ENCODE assay signal across 8 mouse cellular contexts in genomic region chr2:154223265-154223916, GRCm38 (mm10). TPM values are rescaled to one million over a fixed set of nuclear protein-coding genes. Genes with fewer than 3 reads are reported as not detected.
A peak's percentile ranks its signal among the peaks of the same experiment; 100 is the strongest.
DNase-seq lines count a peak whose midpoint lies in the region; ATAC-seq lines count a peak whose summit lies in the region.

Gene Bpifb5 (plus strand): TSS chr2:154223742.

- peak within 1 kb of the TSS; percentile 36; the same call in 1 of the 2 replicates for H3K4me3 ChIP-seq in embryonic facial prominence, embryonic 10.5 days
- no peak within 1 kb of the TSS for H3K4me3 ChIP-seq in hindbrain, embryonic 11.5 days (ENCODE audit: low read depth, low read length)
- H3K4me3 ChIP-seq in liver, embryonic 11.5 days (ENCODE audit: low read depth, low read length): no peak within 1 kb of the TSS
- no peak within 1 kb of the TSS for H3K4me3 ChIP-seq in neural tube, embryonic 11.5 days (ENCODE audit: low read depth, low read length)

- H3K4me1 ChIP-seq in embryonic facial prominence, embryonic 10.5 days: peaks cover 27% of the 10 kb centered on the region
- H3K4me1 ChIP-seq in hindbrain, embryonic 11.5 days (replicated peaks; ENCODE audit: control insufficient read depth, insufficient read depth, low read length): peaks cover 6% of the 10 kb centered on the region
- H3K4me1 ChIP-seq in liver, embryonic 11.5 days (replicated peaks; ENCODE audit: control insufficient read depth, insufficient read depth, low read length): no peaks in the 10 kb centered on the region
- peaks cover 8% of the 10 kb centered on the region; the same call in 1 of the 2 replicates for H3K4me1 ChIP-seq in neural tube, embryonic 11.5 days (ENCODE audit: control insufficient read depth, insufficient read depth, low read length)

- no peak within 1 kb of the TSS for H3K9ac ChIP-seq in hindbrain, embryonic 11.5 days (ENCODE audit: low read depth, low read length)
- H3K9ac ChIP-seq in liver, embryonic 11.5 days (ENCODE audit: low read depth, low read length): no peak within 1 kb of the TSS
- H3K9ac ChIP-seq in neural tube, embryonic 11.5 days (ENCODE audit: low read length): no peak within 1 kb of the TSS; the same call in 1 of the 2 replicates

- 3% methylated on average over 14 of the region's 14 CpGs for WGBS in embryonic facial prominence, embryonic 10.5 days
- 4% methylated on average over 14 of the region's 14 CpGs for WGBS in hindbrain, embryonic 11.5 days
- WGBS in liver, embryonic 11.5 days: 16% methylated on average over 14 of the region's 14 CpGs
- 3% methylated on average over 14 of the region's 14 CpGs for WGBS in neural tube, embryonic 11.5 days

- DNase-seq in cerebellum, postnatal 10 days: peak; percentile 82 to 88
- DNase-seq in embryonic facial prominence, embryonic 10.5 days (ENCODE audit: low spot score): peak; percentile 69
- DNase-seq in hindbrain, embryonic 11.5 days (ENCODE audit: low spot score): peak; percentile 67
- no peak for DNase-seq in liver, embryonic 11.5 days (ENCODE audit: low spot score)
- DNase-seq in neural tube, embryonic 11.5 days (ENCODE audit: low spot score): peak; percentile 47
- no peak for DNase-seq in thymus, postnatal 36 days
- DNase-seq in right cerebral cortex, postnatal 14 days: no peak

- 0 out of 2 replicates have a peak within 1 kb of the TSS, but pooled peaks have one; percentile 1 for H3K4me2 ChIP-seq in hindbrain, embryonic 11.5 days (replicated peaks; ENCODE audit: low read depth, low read length)
- no peak within 1 kb of the TSS for H3K4me2 ChIP-seq in liver, embryonic 11.5 days
- peak within 1 kb of the TSS; percentile 21 for H3K4me2 ChIP-seq in neural tube, embryonic 11.5 days (ENCODE audit: low read depth)

- H3K36me3 ChIP-seq in embryonic facial prominence, embryonic 10.5 days (replicated peaks): no peaks in the 10 kb centered on the region
- H3K36me3 ChIP-seq in hindbrain, embryonic 11.5 days (ENCODE audit: control insufficient read depth, insufficient read depth, low read length): no peaks in the 10 kb centered on the region
- no peaks in the 10 kb centered on the region for H3K36me3 ChIP-seq in liver, embryonic 11.5 days (ENCODE audit: control insufficient read depth, insufficient read depth, low read length)
- no peaks in the 10 kb centered on the region for H3K36me3 ChIP-seq in neural tube, embryonic 11.5 days (ENCODE audit: control insufficient read depth, insufficient read depth, low read length)

- H3K9me3 ChIP-seq in embryonic facial prominence, embryonic 10.5 days: no peaks in the 10 kb centered on the region
- no peaks in the 10 kb centered on the region for H3K9me3 ChIP-seq in hindbrain, embryonic 11.5 days (ENCODE audit: control insufficient read depth, low read length)
- no peaks in the 10 kb centered on the region for H3K9me3 ChIP-seq in liver, embryonic 11.5 days (ENCODE audit: control insufficient read depth, low read length)
- H3K9me3 ChIP-seq in neural tube, embryonic 11.5 days (ENCODE audit: control insufficient read depth, low read length): no peaks in the 10 kb centered on the region

- peak within 1 kb of the TSS; percentile 37; the same call in 1 of the 2 replicates for H3K27ac ChIP-seq in embryonic facial prominence, embryonic 10.5 days (replicated peaks)
- H3K27ac ChIP-seq in hindbrain, embryonic 11.5 days (ENCODE audit: low read depth, low read length): no peak within 1 kb of the TSS
- H3K27ac ChIP-seq in liver, embryonic 11.5 days (ENCODE audit: low read depth, low read length): no peak within 1 kb of the TSS
- no peak within 1 kb of the TSS for H3K27ac ChIP-seq in neural tube, embryonic 11.5 days (ENCODE audit: low read depth, low read length)

- no peak for ATAC-seq in cerebellum, adult (ENCODE audit: insufficient number of reproducible peaks, low FRiP score, low TSS enrichment)
- peak; percentile 49; the same call in 1 of the 2 replicates for ATAC-seq in hindbrain, embryonic 11.5 days (ENCODE audit: low FRiP score)
- 0 out of 2 replicates have a peak, but pooled peaks have one; percentile 31 for ATAC-seq in liver, embryonic 11.5 days (replicated peaks; ENCODE audit: low FRiP score)
- no peak for ATAC-seq in neural tube, embryonic 11.5 days (ENCODE audit: insufficient read depth, low FRiP score, low TSS enrichment)

- no peaks in the 10 kb centered on the region for H3K27me3 ChIP-seq in embryonic facial prominence, embryonic 10.5 days (replicated peaks; ENCODE audit: low read depth, poor library complexity, severe bottlenecking)
- H3K27me3 ChIP-seq in hindbrain, embryonic 11.5 days (ENCODE audit: control insufficient read depth, insufficient read depth, low read length): no peaks in the 10 kb centered on the region
- no peaks in the 10 kb centered on the region for H3K27me3 ChIP-seq in liver, embryonic 11.5 days (replicated peaks; ENCODE audit: control insufficient read depth, insufficient read depth, low read length)
- no peaks in the 10 kb centered on the region for H3K27me3 ChIP-seq in neural tube, embryonic 11.5 days (ENCODE audit: control insufficient read depth, insufficient read depth, low read length)

RNA-seq across cellular contexts. Expression of gene Bpifb5, which starts in this region (rescaled TPM):
- polyA plus RNA-seq in embryonic facial prominence, embryonic 10.5 days (2016; fragmentation: Nextera tagmentation; extraction: Ambion mirVana): 0.20 and 0.32 TPM in 2 replicates
- 0.50 TPM in 1 of 2 replicates, not detected in the other for polyA plus RNA-seq in hindbrain, embryonic 11.5 days (2014; fragmentation: Nextera tagmentation; extraction: Ambion mirVana)
- polyA plus RNA-seq in liver, embryonic 11.5 days (2014; fragmentation: Nextera tagmentation; extraction: Ambion mirVana): not detected in 2 replicates
- 0.15 TPM in 1 of 2 replicates, not detected in the other for polyA plus RNA-seq in neural tube, embryonic 11.5 days (2014; fragmentation: Nextera tagmentation; extraction: Ambion mirVana)

Comparison
In these comparisons a context has a peak if more than half of its experiments do, and no peak if none do; other contexts are left out.
1. Peak in DNase-seq, H3K4me3 ChIP-seq and H3K27ac ChIP-seq in embryonic facial prominence, embryonic 10.5 days; RNA of the gene not detected or under 1 TPM.
2. Peak in DNase-seq, ATAC-seq and H3K4me2 ChIP-seq in hindbrain, embryonic 11.5 days; RNA of the gene not detected or under 1 TPM.
3. Peak in ATAC-seq in liver, embryonic 11.5 days; RNA of the gene not detected or under 1 TPM.
4. Peak in DNase-seq and H3K4me2 ChIP-seq in neural tube, embryonic 11.5 days; RNA of the gene not detected or under 1 TPM.
5. DNase-seq: peak in cerebellum, postnatal 10 days (2 of 2); none in liver, embryonic 11.5 days (single experiment), thymus, postnatal 36 days (0 of 2) and right cerebral cortex, postnatal 14 days (single experiment).